Mouse (Mus musculus) midbrain, embryonic 14.5 days (tissue): Measurements from ENCODE around the gene Lemd1. TPM values are rescaled to one million over a fixed set of nuclear protein-coding genes. Genes with fewer than 3 reads are reported as not detected.
A peak's percentile ranks its signal among the peaks of the same experiment; 100 is the strongest.
"Not testable (repeated sequence)": the region's sequence is repeated elsewhere in the genome, so short reads cannot be mapped to it uniquely, and the experiment has no call there.

Experiments
- ATAC-seq: fragments of 200-750 bp; cut with Nextera tagmentation; 2 replicates; pipeline ENCODE4 v1.8.0; 2017; ENCODE audit warnings: moderate number of reproducible peaks, moderate library complexity; ENCODE audit not compliant: low FRiP score, low TSS enrichment
- DNase-seq: peaks from one replicate; pipeline ENCODE4 v3.0.0-alpha.2; 2015
- H3K27ac ChIP-seq: fragments of 300-500 bp; sonication (generic); replicated peaks from 2 replicates; pipeline ENCODE4 v1.5.1; 2014; ENCODE audit warnings: mild to moderate bottlenecking, low read depth, low read length, moderate library complexity
- H3K27me3 ChIP-seq: fragments of 300-500 bp; sonication (generic); 2 replicates; pipeline ENCODE4 v1.6.1; 2014; ENCODE audit warnings: low read length, control low read depth, mixed read lengths; ENCODE audit not compliant: control insufficient read depth, insufficient read depth
- H3K36me3 ChIP-seq: fragments of 300-500 bp; sonication (generic); 2 replicates; pipeline ENCODE4 v1.6.1; 2014; ENCODE audit warnings: low read length, control low read depth; ENCODE audit not compliant: control insufficient read depth, insufficient read depth
- H3K4me1 ChIP-seq: fragments of 300-500 bp; sonication (generic); 2 replicates; pipeline ENCODE4 v1.6.1; 2014; ENCODE audit warnings: mild to moderate bottlenecking, antibody characterized with exemption, low read length, control low read depth; ENCODE audit not compliant: control insufficient read depth, insufficient read depth
- H3K4me2 ChIP-seq: fragments of 300-500 bp; sonication (generic); 2 replicates; pipeline ENCODE4 v1.6.1; 2014; ENCODE audit warnings: mild to moderate bottlenecking, low read length, moderate library complexity
- H3K4me3 ChIP-seq: fragments of 300-500 bp; sonication (generic); replicated peaks from 2 replicates; pipeline ENCODE4 v1.5.1; 2014; ENCODE audit warnings: low read depth, low read length
- H3K9ac ChIP-seq: fragments of 300-500 bp; sonication (generic); replicated peaks from 2 replicates; pipeline ENCODE4 v1.6.1; 2014; ENCODE audit warnings: mild to moderate bottlenecking, low read length, moderate library complexity
- H3K9me3 ChIP-seq: fragments of 300-500 bp; sonication (generic); 2 replicates; pipeline ENCODE4 v1.6.1; 2016; ENCODE audit warnings: low read length, control low read depth, mixed read lengths; ENCODE audit not compliant: control insufficient read depth
- WGBS: fragments of 180-500 bp; shearing (Covaris S2); extraction: QIAGEN DNeasy Blood & Tissue Kit; methylation state at CpG from one replicate; pipeline ENCODE4 v1.1.7; 2014; 5-methylcytosine and 5-hydroxymethylcytosine counted together
- polyA plus RNA-seq: library from polyadenylated mRNA; unstranded; fragments of >200 nt; fragmentation: Nextera tagmentation; extraction: Ambion mirVana; gene quantifications from 2 replicates; pipeline ENCODE4 v1.2.1, GENCODE M21; 2014

Gene Lemd1
- polyA plus RNA-seq, 1 experiment from 2014 or later = 23.2 TPM

DNA sequence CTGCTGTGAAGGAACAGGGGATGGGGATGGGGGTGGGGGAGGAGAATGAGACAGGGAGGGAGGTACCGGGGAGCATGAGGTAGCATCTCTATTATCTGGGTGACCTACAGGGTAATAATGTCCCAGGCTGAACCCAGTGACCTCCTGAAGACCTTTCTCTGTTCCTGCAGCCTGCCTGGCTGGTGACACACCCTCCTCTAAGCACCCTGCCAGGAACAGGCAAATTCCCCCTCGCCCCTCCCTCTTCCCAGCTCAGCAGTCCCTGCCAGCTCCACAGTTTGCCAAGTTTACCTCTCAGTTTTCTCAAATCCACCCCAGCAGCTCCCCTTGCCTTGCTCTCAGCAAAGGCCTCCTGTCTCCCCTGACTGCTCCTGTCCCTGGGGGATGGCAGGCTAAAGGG lies 32.5 kb upstream of the Lemd1 start:
- H3K36me3 ChIP-seq = no peaks in the 10 kb centered on the region
- no peaks in the 10 kb centered on the region for H3K9me3 ChIP-seq
- H3K9ac ChIP-seq = no peak overlapping the region
- H3K4me3 ChIP-seq = no peak overlapping the region
- DNase-seq (peak; percentile 27), ATAC-seq (no peak)
- H3K27me3 ChIP-seq = no peaks in the 10 kb centered on the region
- peaks cover 20% of the 10 kb centered on the region for H3K4me1 ChIP-seq
- 12% methylated on average over 2 of the region's 2 CpGs for WGBS
- H3K4me2 ChIP-seq = no peak overlapping the region
- H3K27ac ChIP-seq = no peak overlapping the region

DNA sequence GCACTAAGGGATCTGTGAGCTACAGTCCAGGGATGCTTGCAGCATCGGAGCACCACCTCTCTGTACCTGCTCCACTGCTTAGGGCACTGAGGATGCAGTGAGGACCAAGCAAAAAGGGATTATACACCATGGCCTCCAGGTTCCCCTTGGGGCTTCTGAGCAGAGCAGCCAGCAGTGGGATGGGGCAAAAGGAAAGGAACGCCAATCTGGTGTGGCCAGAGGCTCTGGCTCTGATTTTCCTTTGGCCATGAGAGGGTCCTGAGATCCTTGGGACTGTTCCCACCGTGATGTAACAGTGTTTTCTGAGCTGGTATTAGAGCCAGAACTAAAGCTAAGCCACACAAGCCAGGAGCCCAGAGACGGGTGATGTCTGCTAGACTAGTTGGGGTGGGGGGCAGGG lies 31.6 kb upstream of the Lemd1 start:
- Histone ChIP-seq H3K4me1 (peaks cover 24% of the 10 kb centered on the region), H3K27me3 (no peaks in the 10 kb centered on the region), H3K4me3 (no peak overlapping the region), H3K9ac (no peak overlapping the region), H3K27ac (no peak overlapping the region), H3K36me3 (no peaks in the 10 kb centered on the region), H3K9me3 (no peaks in the 10 kb centered on the region), H3K4me2 (no peak overlapping the region)
- WGBS = 44% methylated on average over 4 of the region's 4 CpGs
- DNase-seq (no peak), ATAC-seq (no peak)

DNA sequence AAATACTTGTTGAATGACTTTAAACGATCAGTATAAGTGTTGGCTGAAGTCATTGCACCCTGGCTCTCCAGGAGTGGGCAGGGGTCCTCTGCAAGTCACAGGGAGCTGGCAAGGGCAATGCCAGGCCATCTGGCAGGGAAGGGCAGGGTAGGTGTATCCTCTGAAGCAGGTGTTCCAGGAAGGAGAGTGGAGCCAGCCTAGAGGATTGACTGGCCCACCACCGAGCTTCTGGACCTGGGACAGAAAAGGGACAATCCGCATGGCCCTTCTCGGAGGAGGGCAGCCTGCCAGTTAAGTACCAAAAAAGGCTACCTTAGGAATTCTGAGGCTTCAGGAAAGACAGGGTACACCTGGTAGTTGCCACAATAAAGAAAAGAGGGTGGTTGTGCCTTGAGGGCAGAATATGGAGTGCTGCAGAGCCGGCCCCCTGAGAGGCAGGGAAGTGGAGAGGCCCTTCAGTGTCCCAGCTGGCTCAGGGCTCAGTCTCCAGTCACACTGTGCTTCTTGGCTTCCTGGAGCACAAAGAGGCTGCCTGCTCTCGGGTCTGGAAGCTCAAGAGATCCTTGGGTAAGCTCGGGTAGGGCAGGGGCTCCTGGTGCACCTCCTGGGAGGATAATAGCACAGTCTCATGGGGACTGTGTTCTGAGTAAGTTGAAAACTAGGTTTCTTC lies 29.9 kb upstream of the Lemd1 start:
- no peak overlapping the region for H3K27ac ChIP-seq
- ATAC-seq (no peak), DNase-seq (no peak)
- H3K4me1 ChIP-seq = peaks cover 24% of the 10 kb centered on the region
- H3K36me3 ChIP-seq = no peaks in the 10 kb centered on the region
- no peaks in the 10 kb centered on the region for H3K9me3 ChIP-seq
- no peak overlapping the region for H3K9ac ChIP-seq
- 62% methylated on average over 7 of the region's 7 CpGs for WGBS
- H3K4me3 ChIP-seq = no peak overlapping the region
- H3K27me3 ChIP-seq = no peaks in the 10 kb centered on the region
- H3K4me2 ChIP-seq = no peak overlapping the region

GRCm38 (mm10) chr1:132162618-132163017 lies 28.6 kb upstream of the Lemd1 start:
- not testable (repeated sequence) for H3K27me3 ChIP-seq, ATAC-seq, H3K9ac ChIP-seq, H3K4me2 ChIP-seq, H3K36me3 ChIP-seq, DNase-seq, H3K9me3 ChIP-seq, H3K27ac ChIP-seq, H3K4me3 ChIP-seq
- peaks cover 24% of the 10 kb centered on the region for H3K4me1 ChIP-seq
- WGBS = 57% methylated on average over 9 of the region's 9 CpGs

GRCm38 (mm10) chr1:132164780-132165518 lies 26.3 kb upstream of the Lemd1 start:
- H3K9ac ChIP-seq = no peak overlapping the region
- DNase-seq (peak; percentile 44), ATAC-seq (no peak)
- H3K4me2 ChIP-seq = no peak overlapping the region
- H3K27me3 ChIP-seq = no peaks in the 10 kb centered on the region
- H3K4me3 ChIP-seq = no peak overlapping the region
- 45% methylated on average over 13 of the region's 13 CpGs for WGBS
- no peaks in the 10 kb centered on the region for H3K36me3 ChIP-seq
- H3K4me1 ChIP-seq = peaks cover 26% of the 10 kb centered on the region
- H3K27ac ChIP-seq = no peak overlapping the region; the same call in 1 of the 2 replicates
- H3K9me3 ChIP-seq = no peaks in the 10 kb centered on the region

- H3K4me2 ChIP-seq = no peak overlapping the region
- H3K36me3 ChIP-seq = no peaks in the 10 kb centered on the region
- no peak for DNase-seq
- no peaks in the 10 kb centered on the region for H3K9me3 ChIP-seq
- WGBS = 63% methylated on average over 3 of the region's 3 CpGs
- H3K27ac ChIP-seq = no peak overlapping the region
- H3K9ac ChIP-seq = no peak overlapping the region
- no peak for ATAC-seq
- no peak overlapping the region for H3K4me3 ChIP-seq
- no peaks in the 10 kb centered on the region for H3K27me3 ChIP-seq
- peaks cover 23% of the 10 kb centered on the region; the same call in 1 of the 2 replicates for H3K4me1 ChIP-seq
Observed at GRCm38 (mm10) chr1:132165859-132166258, 25.4 kb upstream of the Lemd1 start.

GRCm38 (mm10) chr1:132168115-132168767 lies 23.0 kb upstream of the Lemd1 start:
- Histone ChIP-seq H3K4me2 (peak overlapping the region; percentile 47), H3K4me1 (peaks cover 27% of the 10 kb centered on the region), H3K27ac (peak overlapping the region; percentile 83), H3K27me3 (no peaks in the 10 kb centered on the region), H3K4me3 (peak overlapping the region; percentile 19; the same call in 1 of the 2 replicates), H3K36me3 (no peaks in the 10 kb centered on the region), H3K9ac (peak overlapping the region; percentile 28; the same call in 1 of the 2 replicates), H3K9me3 (no peaks in the 10 kb centered on the region)
- peak; percentile 74; the same call in 1 of the 2 replicates for ATAC-seq
- peak; percentile 77 for DNase-seq
- 11% methylated on average over 12 of the region's 12 CpGs for WGBS

- Histone ChIP-seq H3K4me1 (peaks cover 22% of the 10 kb centered on the region), H3K4me2 (no peak overlapping the region), H3K27me3 (no peaks in the 10 kb centered on the region), H3K36me3 (no peaks in the 10 kb centered on the region), H3K9ac (no peak overlapping the region), H3K9me3 (no peaks in the 10 kb centered on the region), H3K4me3 (no peak overlapping the region), H3K27ac (no peak overlapping the region)
- DNase-seq = no peak
- 57% methylated on average over 6 of the region's 6 CpGs for WGBS
- no peak for ATAC-seq
Observed at GRCm38 (mm10) chr1:132170698-132171097, 20.5 kb upstream of the Lemd1 start.
